Mouse (Mus musculus) intestine, postnatal 0 days (tissue): ENCODE results near the gene Strn. TPM values are rescaled to one million over a fixed set of nuclear protein-coding genes. Genes with fewer than 3 reads are reported as not detected.

Experiments
- ATAC-seq: fragments of 200-750 bp; cut with Nextera tagmentation; 2 replicates; pipeline ENCODE4 v1.8.0; 2017; ENCODE audit warnings: mild to moderate bottlenecking, moderate TSS enrichment, moderate library complexity
- H3K27ac ChIP-seq: fragments of 300-500 bp; sonication (generic); 2 replicates; pipeline ENCODE4 v1.5.1; 2014; ENCODE audit warnings: mild to moderate bottlenecking, low read depth, low read length, moderate library complexity
- H3K27me3 ChIP-seq: fragments of 300-500 bp; sonication (generic); replicated peaks from 2 replicates; pipeline ENCODE4 v1.6.1; 2014; ENCODE audit warnings: low read length, mixed read lengths; ENCODE audit not compliant: control insufficient read depth, insufficient read depth
- H3K36me3 ChIP-seq: fragments of 300-500 bp; sonication (generic); 2 replicates; pipeline ENCODE4 v1.6.1; 2014; ENCODE audit warnings: mild to moderate bottlenecking, moderate library complexity; ENCODE audit not compliant: control insufficient read depth, insufficient read depth
- H3K4me1 ChIP-seq: fragments of 300-500 bp; sonication (generic); replicated peaks from 2 replicates; pipeline ENCODE4 v1.6.1; 2014; ENCODE audit warnings: antibody characterized with exemption, low read length, mixed read lengths; ENCODE audit not compliant: control insufficient read depth, insufficient read depth
- H3K4me2 ChIP-seq: fragments of 300-500 bp; sonication (generic); replicated peaks from 2 replicates; pipeline ENCODE4 v1.6.1; 2014; ENCODE audit warnings: low read depth, mild to moderate bottlenecking, moderate library complexity
- H3K4me3 ChIP-seq: fragments of 300-500 bp; sonication (generic); 2 replicates; pipeline ENCODE4 v1.5.1; 2014; ENCODE audit warnings: low read depth, low read length
- H3K9ac ChIP-seq: fragments of 300-500 bp; sonication (generic); 2 replicates; pipeline ENCODE4 v1.6.1; 2014; ENCODE audit warnings: mild to moderate bottlenecking, low read depth, low read length
- H3K9me3 ChIP-seq: fragments of 300-500 bp; sonication (generic); 2 replicates; pipeline ENCODE4 v1.6.1; 2016; ENCODE audit warnings: mixed run types; ENCODE audit not compliant: control insufficient read depth
- CTCF ChIP-seq: sonication (generic); IDR thresholded peaks from 2 replicates; pipeline ENCODE4 v1.5.1; 2016; ENCODE audit warnings: low read depth, mild to moderate bottlenecking, control low read depth, antibody characterized with exemption, moderate library complexity
- whole genome bisulfite sequencing: fragments of 180-500 bp; shearing (Covaris S2); extraction: QIAGEN DNeasy Blood & Tissue Kit; methylation state at CpG from one replicate; pipeline ENCODE4 v1.1.7; 2014; 5-methylcytosine and 5-hydroxymethylcytosine counted together
- polyA plus RNA-seq: library from polyadenylated mRNA; unstranded; fragments of >200 nt; fragmentation: Nextera tagmentation; extraction: Ambion mirVana; gene quantifications from 2 replicates; pipeline ENCODE4 v1.2.1, GENCODE M21; 2015

Gene Strn
- polyA plus RNA-seq, 1 experiment from 2014 or later: 3.8 TPM

DNA sequence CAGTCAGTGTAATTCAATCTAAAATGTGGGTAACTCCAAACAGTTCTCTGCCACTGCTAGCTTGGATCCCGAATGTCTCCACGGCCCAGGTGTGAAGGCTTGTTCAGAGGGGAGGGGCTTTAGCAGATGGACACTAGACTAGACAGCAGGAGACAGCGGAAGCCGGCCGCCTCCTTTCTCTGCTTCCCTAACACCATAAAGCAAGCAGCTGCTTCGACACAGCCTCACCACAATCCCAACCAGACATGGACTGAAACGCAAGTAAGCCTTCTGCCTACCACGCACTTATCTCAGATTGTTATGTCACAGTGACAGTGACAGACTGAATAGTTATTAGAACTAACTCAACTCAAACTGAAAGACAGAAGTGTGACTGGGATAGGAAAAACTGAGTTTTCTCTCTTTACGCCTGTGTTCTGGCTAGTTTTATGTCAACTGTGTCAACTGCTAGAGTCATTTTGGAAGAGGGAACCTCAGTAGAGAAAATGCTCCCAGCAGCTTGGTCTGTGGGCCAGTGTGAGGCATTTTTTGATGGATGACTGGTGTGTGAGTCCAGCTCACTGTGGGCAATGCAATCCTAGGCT, 71.9 kb downstream of the Strn start:
- H3K36me3 ChIP-seq: peaks cover 65% of the 10 kb centered on the region
- no peak for TF ChIP-seq CTCF

DNA sequence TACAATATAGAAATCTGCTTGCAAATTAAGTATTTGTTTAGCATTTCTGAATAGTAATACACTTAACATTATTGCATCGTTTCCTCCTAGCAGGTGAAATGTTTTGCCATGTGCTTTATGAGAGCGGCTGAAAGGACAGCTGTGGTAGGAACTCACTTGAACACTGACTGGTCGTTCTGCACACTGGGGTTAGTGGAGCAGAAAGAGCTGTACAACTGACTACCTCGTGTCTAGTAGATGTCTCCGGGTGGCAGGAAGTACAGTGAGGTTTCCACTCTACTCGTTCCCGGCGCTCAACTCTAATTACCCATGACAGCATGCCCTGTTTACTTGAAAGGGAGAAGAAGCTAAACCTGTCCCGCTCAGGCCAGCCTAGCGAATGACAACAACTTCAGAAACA, 82.2 kb downstream of the Strn start:
- WGBS: 89% methylated on average over 10 of the region's 10 CpGs
- Histone ChIP-seq H3K27ac (no peak overlapping the region), H3K9me3 (no peaks in the 10 kb centered on the region), H3K4me2 (no peak overlapping the region), H3K9ac (no peak overlapping the region), H3K36me3 (peaks cover 56% of the 10 kb centered on the region), H3K27me3 (no peaks in the 10 kb centered on the region), H3K4me3 (no peak overlapping the region), H3K4me1 (no peaks in the 10 kb centered on the region)
- TF ChIP-seq CTCF: no peak
- no peak for ATAC-seq

More for the DNA sequence above, 71.9 kb downstream of the Strn start:
- H3K9me3 ChIP-seq: no peaks in the 10 kb centered on the region
- no peak overlapping the region for H3K4me2 ChIP-seq
- ATAC-seq: no peak
- no peaks in the 10 kb centered on the region for H3K27me3 ChIP-seq
- H3K27ac ChIP-seq: no peak overlapping the region
- H3K9ac ChIP-seq: no peak overlapping the region
- H3K4me3 ChIP-seq: no peak overlapping the region
- WGBS: 88% methylated on average over 9 of the region's 9 CpGs
- no peaks in the 10 kb centered on the region for H3K4me1 ChIP-seq

DNA sequence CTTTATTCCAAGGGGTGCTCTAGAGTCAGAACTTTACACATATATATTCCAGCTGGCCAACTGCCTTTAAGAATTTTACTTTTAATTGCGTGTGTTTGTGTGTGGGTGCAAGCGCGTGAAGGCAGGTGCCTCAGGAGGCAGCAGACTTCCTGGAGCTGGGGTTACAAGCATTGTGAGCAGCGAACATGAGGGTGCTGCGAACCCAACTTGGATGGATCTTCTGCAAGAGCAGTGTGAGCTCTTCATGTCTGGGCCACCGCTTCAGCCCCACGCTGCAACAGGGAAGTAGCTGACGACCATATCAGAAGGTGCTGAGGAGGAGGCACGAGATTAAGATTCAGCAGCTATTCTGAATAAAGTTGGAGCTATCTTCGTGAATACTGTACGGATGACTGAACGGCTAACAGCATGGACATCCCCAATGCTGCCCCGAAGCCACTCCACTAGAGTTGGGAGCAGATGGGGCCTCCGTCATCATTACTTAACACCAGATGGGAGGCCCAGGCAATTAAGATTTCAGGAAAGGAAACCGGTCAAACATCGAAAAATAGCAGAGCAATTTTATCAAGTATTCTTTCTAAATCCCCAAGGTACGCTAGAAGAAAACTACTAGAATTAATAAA, 93.0 kb downstream of the Strn start:
- 90% methylated on average over 17 of the region's 17 CpGs for WGBS

GRCm38 (mm10) chr17:78642259-78642658, 94.7 kb downstream of the Strn start:
- H3K4me1 ChIP-seq: no peaks in the 10 kb centered on the region
- no peak overlapping the region for H3K9ac ChIP-seq
- TF ChIP-seq CTCF: no peak

More for the DNA sequence above, 93.0 kb downstream of the Strn start:
- H3K9ac ChIP-seq: no peak overlapping the region
- no peaks in the 10 kb centered on the region for H3K4me1 ChIP-seq
- no peak overlapping the region for H3K4me2 ChIP-seq
- H3K4me3 ChIP-seq: no peak overlapping the region
- no peaks in the 10 kb centered on the region for H3K27me3 ChIP-seq
- no peak for ATAC-seq
- no peak for TF ChIP-seq CTCF
- H3K36me3 ChIP-seq: 0 out of 2 replicates have a peak, but pooled peaks cover 10% of the 10 kb centered on the region
- H3K9me3 ChIP-seq: no peaks in the 10 kb centered on the region
- no peak overlapping the region for H3K27ac ChIP-seq

GRCm38 (mm10) chr17:78640387-78640786, 96.6 kb downstream of the Strn start:
- WGBS: 86% methylated on average over 3 of the region's 3 CpGs
- Histone ChIP-seq H3K36me3 (0 out of 2 replicates have a peak, but pooled peaks cover 4% of the 10 kb centered on the region), H3K4me3 (no peak overlapping the region), H3K4me1 (no peaks in the 10 kb centered on the region), H3K9ac (no peak overlapping the region), H3K4me2 (no peak overlapping the region), H3K27me3 (no peaks in the 10 kb centered on the region), H3K9me3 (no peaks in the 10 kb centered on the region), H3K27ac (no peak overlapping the region)
- no peak for ATAC-seq
- TF ChIP-seq CTCF: no peak

More at GRCm38 (mm10) chr17:78642259-78642658, 94.7 kb downstream of the Strn start:
- H3K27me3 ChIP-seq: no peaks in the 10 kb centered on the region
- no peak for ATAC-seq
- H3K36me3 ChIP-seq: 0 out of 2 replicates have a peak, but pooled peaks cover 4% of the 10 kb centered on the region
- H3K9me3 ChIP-seq: no peaks in the 10 kb centered on the region
- H3K27ac ChIP-seq: no peak overlapping the region
- no peak overlapping the region for H3K4me3 ChIP-seq
- no peak overlapping the region for H3K4me2 ChIP-seq
- 93% methylated on average over 4 of the region's 4 CpGs for whole genome bisulfite sequencing

DNA sequence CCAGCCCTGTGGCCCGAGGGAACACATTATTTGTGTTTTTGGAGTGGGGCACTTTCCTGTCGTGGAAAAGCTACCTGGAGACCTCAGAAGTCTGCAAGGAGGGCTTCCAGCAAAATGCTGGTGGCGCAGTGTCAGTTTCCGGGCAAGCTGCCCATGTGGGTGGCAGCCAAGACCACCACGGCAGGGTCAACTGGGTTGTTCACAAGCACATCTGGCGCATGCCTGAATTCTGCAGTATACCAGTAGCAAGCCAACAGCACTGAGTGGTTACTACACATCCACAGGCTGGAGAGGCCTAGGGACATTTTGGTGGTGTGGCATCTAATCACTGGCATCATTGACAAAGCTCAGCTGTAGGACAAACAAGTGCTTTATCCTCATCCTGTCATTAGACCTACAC, 97.9 kb downstream of the Strn start:
- WGBS: 76% methylated on average over 6 of the region's 6 CpGs
- no peak for ATAC-seq

More for the DNA sequence above, 97.9 kb downstream of the Strn start:
- Histone ChIP-seq H3K27ac (no peak overlapping the region), H3K9me3 (no peaks in the 10 kb centered on the region), H3K4me3 (no peak overlapping the region), H3K4me2 (no peak overlapping the region), H3K36me3 (0 out of 2 replicates have a peak, but pooled peaks cover 4% of the 10 kb centered on the region), H3K4me1 (no peaks in the 10 kb centered on the region), H3K27me3 (no peaks in the 10 kb centered on the region), H3K9ac (no peak overlapping the region)
- no peak for TF ChIP-seq CTCF
